Mouse (Mus musculus): ENCODE measurements around the gene Nyx.
A peak's percentile ranks its signal among the peaks of the same experiment; 100 is the strongest.

Nyx gene

DNA sequence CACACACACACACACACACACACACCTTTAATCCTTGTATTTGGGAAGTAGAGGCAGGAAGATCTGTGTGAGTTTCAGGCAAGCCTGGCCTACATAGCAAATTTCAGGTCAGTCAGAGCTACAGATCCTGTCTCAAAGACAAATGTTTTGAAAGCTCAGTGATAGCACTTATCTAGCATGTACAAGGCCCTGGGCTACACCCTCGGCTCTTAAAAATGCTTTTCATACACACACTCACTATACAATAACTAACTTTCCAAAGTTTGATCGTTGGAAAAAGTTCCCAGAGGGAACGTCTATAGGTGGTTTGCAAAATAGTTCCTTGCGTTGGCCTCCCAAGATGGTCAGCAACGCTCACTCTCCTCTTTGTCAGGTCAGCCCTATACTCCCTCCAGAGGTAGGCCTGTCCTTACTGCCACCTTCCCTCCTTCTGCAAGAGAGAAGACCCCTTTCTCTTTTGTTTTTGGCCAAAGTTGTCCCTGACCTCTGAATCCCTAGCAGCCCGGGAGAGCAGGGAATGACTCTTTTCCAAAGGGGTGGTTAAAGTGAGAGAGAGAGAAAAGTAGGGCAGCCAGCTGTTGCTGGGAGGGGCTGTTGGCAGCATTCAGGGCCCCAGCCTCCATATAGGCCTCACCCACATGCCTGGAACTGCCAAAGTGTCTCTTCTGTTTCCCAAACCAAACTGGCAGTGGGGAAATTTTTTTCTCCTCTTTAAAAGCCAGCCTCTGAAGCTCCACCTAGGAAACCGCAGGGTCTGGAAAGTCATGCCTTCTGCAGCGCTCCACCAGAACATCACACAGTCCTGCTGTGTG is 29.2 kb downstream of the Nyx start:
- no peak for DNase-seq

- DNase-seq = no peak
Observed at GRCm38 (mm10) chrX:13500284-13500683, 34.4 kb downstream of the Nyx start.

- DNase-seq = no peak
Observed at GRCm38 (mm10) chrX:13502862-13503375, 37.0 kb downstream of the Nyx start.

DNA sequence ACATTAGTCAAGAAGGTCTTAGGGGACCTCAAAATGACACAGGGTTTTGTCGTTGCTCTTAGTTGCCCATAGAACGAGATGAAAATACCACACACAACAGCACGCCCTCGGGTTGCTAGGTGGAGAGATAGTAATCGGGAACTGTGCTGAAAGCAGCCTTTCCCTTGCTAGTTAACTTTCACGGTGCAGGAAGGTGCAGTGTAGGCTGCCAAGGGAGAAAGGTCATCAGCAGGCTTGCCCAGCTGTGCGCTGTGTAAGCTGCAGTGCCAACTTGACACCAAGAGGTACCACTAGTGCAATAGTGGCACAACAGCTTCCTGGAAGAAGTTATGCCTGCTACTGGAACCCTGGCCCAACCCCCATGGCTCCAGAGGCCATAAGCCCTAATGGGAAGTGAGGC is 38.5 kb downstream of the Nyx start:
- DNase-seq = no peak

GRCm38 (mm10) chrX:13506376-13506775 is 40.5 kb downstream of the Nyx start:
- DNase-seq = peak; percentile 19

DNA sequence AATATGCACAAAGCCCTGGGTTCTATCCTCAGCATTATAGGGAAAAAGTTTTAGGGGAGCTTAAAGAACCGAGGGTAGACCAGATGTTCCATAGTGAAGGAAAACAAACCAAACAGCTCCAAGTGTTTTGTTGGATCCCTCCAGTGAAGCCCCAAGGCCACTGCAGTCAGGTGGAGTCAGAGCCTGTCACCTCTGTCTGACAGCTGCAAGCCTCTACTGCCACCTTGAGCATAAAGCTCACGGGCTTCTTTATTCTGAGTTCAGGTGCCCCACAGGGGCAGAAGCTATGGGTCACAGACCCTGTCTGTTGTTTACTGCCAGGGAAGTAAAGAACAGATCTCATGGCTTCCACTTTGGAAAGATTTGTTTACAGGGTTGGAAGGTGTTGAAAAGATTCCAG is 47.2 kb downstream of the Nyx start:
- peak; percentile 7 for DNase-seq

GRCm38 (mm10) chrX:13513864-13514263 is 48.0 kb downstream of the Nyx start:
- no peak for DNase-seq

GRCm38 (mm10) chrX:13516451-13516850 is 50.5 kb downstream of the Nyx start:
- no peak for DNase-seq

DNA sequence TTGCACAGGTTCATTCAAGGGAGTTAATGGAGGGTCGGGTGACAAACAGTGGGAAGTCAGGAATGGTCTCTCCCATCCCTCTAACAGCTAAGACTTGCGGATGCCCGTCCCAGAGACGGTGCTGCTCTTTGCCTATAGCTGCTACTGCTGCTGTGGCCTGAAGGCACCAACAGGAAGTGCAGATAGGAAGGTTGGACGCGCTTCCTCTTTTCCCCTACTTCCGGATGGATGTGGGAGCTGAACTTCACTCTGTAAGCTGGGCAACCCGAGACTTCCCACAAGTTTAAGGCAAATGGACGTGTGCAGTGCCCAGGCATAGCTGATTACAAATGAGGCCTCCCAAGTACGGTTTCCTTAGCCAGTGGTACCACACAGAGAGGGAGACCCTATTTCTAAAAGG is 52.1 kb downstream of the Nyx start:
- DNase-seq = no peak

- DNase-seq = no peak
Observed at GRCm38 (mm10) chrX:13518781-13519407, 53.0 kb downstream of the Nyx start.

DNA sequence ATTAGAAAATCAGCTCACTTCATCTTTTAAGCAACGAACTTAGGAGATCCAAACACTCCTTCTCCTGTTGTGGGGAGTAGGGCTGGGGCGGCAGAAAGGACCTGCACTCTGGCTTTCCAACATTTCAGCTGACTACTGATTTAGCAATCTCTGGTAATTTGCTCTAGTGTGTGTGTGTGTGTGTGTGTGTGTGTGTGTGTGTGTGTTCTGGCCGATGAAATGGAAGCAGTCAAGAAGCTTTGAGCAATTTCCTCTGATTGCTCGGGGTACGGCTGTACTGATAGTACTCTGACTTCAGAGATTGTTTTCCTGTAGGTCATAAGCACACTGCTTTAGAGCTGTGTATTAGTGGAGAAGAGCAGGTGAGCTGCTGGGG is 53.5 kb downstream of the Nyx start:
- peak; percentile 13 for DNase-seq

DNA sequence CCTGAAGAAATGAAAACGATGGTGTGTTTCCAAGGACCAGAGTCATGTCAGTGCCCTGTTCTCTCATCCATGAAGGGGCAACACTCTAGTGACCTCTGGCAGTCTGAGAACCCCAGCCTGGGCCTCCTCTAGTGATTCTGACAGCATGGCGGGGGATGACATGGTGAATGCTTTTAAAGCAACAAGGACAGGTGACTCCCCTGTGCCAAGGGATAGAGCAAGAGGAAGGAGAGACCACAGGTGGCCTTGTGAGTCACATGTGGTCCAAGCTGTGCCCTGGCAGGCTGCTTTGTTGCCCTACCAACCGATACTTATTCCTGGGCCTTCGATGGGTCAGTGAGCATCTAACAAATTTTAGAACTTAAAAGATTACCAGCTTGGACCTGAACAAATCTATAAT is 54.7 kb downstream of the Nyx start:
- DNase-seq = no peak

GRCm38 (mm10) chrX:13521288-13521687 is 55.4 kb downstream of the Nyx start:
- DNase-seq = no peak
